Mouse (Mus musculus) stomach, embryonic 15.5 days (tissue): Measurements from ENCODE around the gene Hs3st3b1. TPM values are rescaled to one million over a fixed set of nuclear protein-coding genes. Genes with fewer than 3 reads are reported as not detected.
A peak's percentile ranks its signal among the peaks of the same experiment; 100 is the strongest.

Source experiments
- ATAC-seq: fragments of 200-750 bp; cut with Nextera tagmentation; 2 replicates; pipeline ENCODE4 v1.8.0; 2017; ENCODE audit warnings: low read depth, moderate number of reproducible peaks, moderate TSS enrichment; ENCODE audit not compliant: insufficient read depth, low FRiP score
- H3K27ac ChIP-seq: fragments of 300-500 bp; sonication (generic); 2 replicates; pipeline ENCODE4 v1.5.1; 2015; ENCODE audit warnings: mild to moderate bottlenecking, inconsistent platforms
- H3K27me3 ChIP-seq: fragments of 300-500 bp; sonication (generic); replicated peaks from 2 replicates; pipeline ENCODE4 v1.6.1; 2015; ENCODE audit warnings: inconsistent platforms
- H3K36me3 ChIP-seq: fragments of 300-500 bp; sonication (generic); 2 replicates; pipeline ENCODE4 v1.6.1; 2015; ENCODE audit warnings: inconsistent platforms
- H3K4me1 ChIP-seq: fragments of 300-500 bp; sonication (generic); 2 replicates; pipeline ENCODE4 v1.6.1; 2015; ENCODE audit warnings: inconsistent platforms
- H3K4me2 ChIP-seq: fragments of 300-500 bp; sonication (generic); 2 replicates; pipeline ENCODE4 v1.6.1; 2015; ENCODE audit warnings: mild to moderate bottlenecking, inconsistent platforms
- H3K4me3 ChIP-seq: fragments of 300-500 bp; sonication (generic); replicated peaks from 2 replicates; pipeline ENCODE4 v1.5.1; 2015; ENCODE audit warnings: inconsistent platforms
- H3K9ac ChIP-seq: fragments of 300-500 bp; sonication (generic); 2 replicates; pipeline ENCODE4 v1.6.1; 2015; ENCODE audit warnings: inconsistent platforms
- H3K9me3 ChIP-seq: fragments of 300-500 bp; sonication (generic); 2 replicates; pipeline ENCODE4 v1.6.1; 2016; ENCODE audit warnings: inconsistent platforms
- WGBS: fragments of 180-500 bp; shearing (Covaris S2); methylation state at CpG from one replicate; pipeline ENCODE4 v1.1.7; 2015; 5-methylcytosine and 5-hydroxymethylcytosine counted together
- polyA plus RNA-seq: library from polyadenylated mRNA; unstranded; fragments of >200 nt; fragmentation: Nextera tagmentation; extraction: Ambion mirVana; gene quantifications from 2 replicates; pipeline ENCODE4 v1.2.1, GENCODE M21; 2015

Hs3st3b1 gene
- polyA plus RNA-seq, 1 experiment from 2014 or later = 7.9 TPM

- peak overlapping the region; percentile 5; the same call in 1 of the 2 replicates for H3K27ac ChIP-seq
- peak overlapping the region; percentile 57 for H3K4me3 ChIP-seq
- ATAC-seq = no peak
- peaks cover 35% of the 10 kb centered on the region for H3K27me3 ChIP-seq
- no peaks in the 10 kb centered on the region for H3K9me3 ChIP-seq
- H3K4me2 ChIP-seq = peak overlapping the region; percentile 77
- H3K4me1 ChIP-seq = peaks cover 36% of the 10 kb centered on the region
- peak overlapping the region; percentile 40 for H3K9ac ChIP-seq
- WGBS = under 1% methylated on average over 79 of the region's 80 CpGs
- no peaks in the 10 kb centered on the region for H3K36me3 ChIP-seq
Measured at GRCm38 (mm10) chr11:63921044-63921951, 792 bp downstream of the Hs3st3b1 start.

- Histone ChIP-seq H3K4me1 (peaks cover 36% of the 10 kb centered on the region), H3K9ac (peak overlapping the region; percentile 40; the same call in 1 of the 2 replicates), H3K27me3 (peaks cover 34% of the 10 kb centered on the region), H3K36me3 (no peaks in the 10 kb centered on the region), H3K27ac (peak overlapping the region; percentile 5; the same call in 1 of the 2 replicates), H3K9me3 (no peaks in the 10 kb centered on the region), H3K4me2 (peak overlapping the region; percentile 77), H3K4me3 (peak overlapping the region; percentile 57)
- ATAC-seq = peak; percentile 51; the same call in 1 of the 2 replicates
- under 1% methylated on average over 33 of the region's 33 CpGs for WGBS
Measured at GRCm38 (mm10) chr11:63920531-63920930, 1.6 kb downstream of the Hs3st3b1 start.

GRCm38 (mm10) chr11:63919211-63920098, 2.6 kb downstream of the Hs3st3b1 start:
- H3K27me3 ChIP-seq = peaks cover 24% of the 10 kb centered on the region
- ATAC-seq = no peak
- H3K27ac ChIP-seq = peak overlapping the region; percentile 42
- no peaks in the 10 kb centered on the region for H3K9me3 ChIP-seq
- H3K4me2 ChIP-seq = peak overlapping the region; percentile 77
- peaks cover 34% of the 10 kb centered on the region for H3K4me1 ChIP-seq
- 0 out of 2 replicates have a peak overlapping the region, but pooled peaks have one; percentile 40 for H3K9ac ChIP-seq
- H3K4me3 ChIP-seq = peak overlapping the region; percentile 57
- no peaks in the 10 kb centered on the region for H3K36me3 ChIP-seq
- WGBS = 6% methylated on average over 52 of the region's 52 CpGs

DNA sequence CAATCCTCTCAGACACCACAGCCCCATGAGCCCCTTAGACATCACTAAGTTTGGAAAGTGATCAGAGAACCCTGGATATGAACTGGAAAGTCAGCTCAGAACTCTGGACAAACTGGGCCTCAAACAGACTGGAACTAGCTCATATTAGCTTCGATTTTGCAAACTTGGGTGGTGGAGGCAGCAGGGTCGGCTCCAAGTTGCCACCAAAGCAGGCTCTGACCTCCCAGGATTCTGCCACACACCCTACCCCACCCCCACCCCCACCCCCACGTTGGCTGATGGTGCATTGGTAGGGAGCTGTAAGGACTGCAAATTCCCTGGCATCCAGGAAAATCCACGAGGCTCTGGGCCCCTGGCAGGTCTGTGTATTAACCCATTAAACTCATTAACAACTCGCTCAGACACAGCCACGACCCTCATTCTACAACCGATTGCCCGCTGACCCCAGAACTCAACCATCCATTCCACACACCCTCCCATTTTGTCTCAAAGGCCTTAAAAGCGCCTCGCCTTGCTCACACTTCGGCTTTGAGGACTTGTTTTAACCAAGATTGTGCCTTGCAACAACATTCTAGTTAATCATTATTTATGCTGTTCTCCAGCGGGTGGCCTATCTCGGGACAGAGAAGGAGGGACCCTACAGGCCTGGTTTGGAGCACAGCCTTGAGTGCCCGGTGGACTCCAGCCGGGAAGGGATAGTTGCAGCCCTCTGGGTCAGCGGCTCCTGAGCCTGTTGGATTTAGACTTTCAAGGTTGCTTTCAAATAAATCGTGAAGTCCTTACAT, 3.6 kb downstream of the Hs3st3b1 start:
- 29% methylated on average over 17 of the region's 17 CpGs for WGBS
- peak overlapping the region; percentile 42 for H3K27ac ChIP-seq
- peak overlapping the region; percentile 77 for H3K4me2 ChIP-seq
- no peak for ATAC-seq
- H3K9ac ChIP-seq = no peak overlapping the region
- peaks cover 40% of the 10 kb centered on the region for H3K4me1 ChIP-seq
- no peaks in the 10 kb centered on the region for H3K9me3 ChIP-seq
- H3K4me3 ChIP-seq = peak overlapping the region; percentile 57
- peaks cover 22% of the 10 kb centered on the region for H3K27me3 ChIP-seq
- no peaks in the 10 kb centered on the region for H3K36me3 ChIP-seq

DNA sequence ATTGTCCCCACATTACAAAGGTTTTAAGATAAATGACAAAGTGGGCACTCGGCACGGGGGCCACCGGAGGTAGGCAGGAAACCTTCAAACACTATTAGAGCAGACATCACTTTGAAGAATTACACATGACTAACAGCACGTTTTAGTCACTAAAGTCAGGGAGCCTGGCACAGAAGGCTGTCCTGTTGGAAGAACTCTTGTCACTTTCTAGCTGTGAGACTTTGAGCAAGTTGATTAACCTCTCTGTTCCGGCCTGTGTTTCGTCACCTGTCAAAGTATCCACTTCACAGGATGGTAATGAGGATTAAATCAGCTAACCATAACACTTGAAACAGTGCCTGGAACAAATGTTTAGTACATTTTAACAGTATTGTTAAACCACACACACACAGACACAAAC, 4.5 kb downstream of the Hs3st3b1 start:
- 36% methylated on average over 6 of the region's 6 CpGs for WGBS
- Histone ChIP-seq H3K9ac (no peak overlapping the region), H3K27me3 (peaks cover 19% of the 10 kb centered on the region), H3K36me3 (no peaks in the 10 kb centered on the region), H3K4me1 (peaks cover 36% of the 10 kb centered on the region), H3K4me3 (no peak overlapping the region), H3K27ac (no peak overlapping the region), H3K4me2 (0 out of 2 replicates have a peak overlapping the region, but pooled peaks have one; percentile 19), H3K9me3 (no peaks in the 10 kb centered on the region)
- ATAC-seq = no peak

GRCm38 (mm10) chr11:63914388-63914787, 7.7 kb downstream of the Hs3st3b1 start:
- Histone ChIP-seq H3K27ac (0 out of 2 replicates have a peak overlapping the region, but pooled peaks have one; percentile 18), H3K27me3 (peaks cover 8% of the 10 kb centered on the region; the same call in 1 of the 2 replicates), H3K9me3 (no peaks in the 10 kb centered on the region), H3K4me2 (peak overlapping the region; percentile 85), H3K4me1 (peaks cover 25% of the 10 kb centered on the region), H3K4me3 (peak overlapping the region; percentile 41), H3K9ac (no peak overlapping the region), H3K36me3 (no peaks in the 10 kb centered on the region)
- peak; percentile 88 for ATAC-seq
- WGBS = 4% methylated on average over 20 of the region's 20 CpGs

- Histone ChIP-seq H3K4me2 (peak overlapping the region; percentile 85), H3K36me3 (no peaks in the 10 kb centered on the region), H3K4me3 (peak overlapping the region; percentile 41), H3K9ac (no peak overlapping the region), H3K27ac (0 out of 2 replicates have a peak overlapping the region, but pooled peaks have one; percentile 18), H3K4me1 (peaks cover 21% of the 10 kb centered on the region), H3K27me3 (peaks cover 8% of the 10 kb centered on the region; the same call in 1 of the 2 replicates), H3K9me3 (no peaks in the 10 kb centered on the region)
- no peak; the same call in 1 of the 2 replicates for ATAC-seq
- 23% methylated on average over 4 of the region's 4 CpGs for WGBS
Measured at GRCm38 (mm10) chr11:63913936-63914335, 8.2 kb downstream of the Hs3st3b1 start.

DNA sequence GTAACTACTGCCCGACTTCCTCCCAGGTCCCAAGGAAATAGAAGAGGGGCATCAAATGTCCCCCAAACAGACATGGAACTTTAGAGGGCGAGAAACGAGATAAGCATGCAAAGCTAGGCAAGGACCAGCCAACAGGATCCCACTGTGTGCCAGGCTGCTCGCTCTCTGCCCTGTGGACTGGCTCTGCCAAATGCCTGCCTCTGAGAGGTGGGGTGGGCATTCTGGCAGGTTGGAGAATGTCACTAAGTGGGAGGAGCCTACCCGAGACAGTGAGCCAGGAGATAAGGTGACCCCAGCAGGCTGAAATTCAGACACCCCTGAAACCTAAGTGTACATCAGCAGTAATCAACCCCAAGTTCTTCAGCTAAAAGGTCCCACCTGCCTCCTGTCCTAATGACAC, 11.1 kb downstream of the Hs3st3b1 start:
- H3K36me3 ChIP-seq = no peaks in the 10 kb centered on the region
- H3K9me3 ChIP-seq = no peaks in the 10 kb centered on the region
- H3K4me1 ChIP-seq = peaks cover 17% of the 10 kb centered on the region
- no peaks in the 10 kb centered on the region for H3K27me3 ChIP-seq
- H3K9ac ChIP-seq = no peak overlapping the region
- H3K27ac ChIP-seq = no peak overlapping the region
- no peak for ATAC-seq
- 57% methylated on average over 5 of the region's 5 CpGs for WGBS
- H3K4me3 ChIP-seq = no peak overlapping the region
- H3K4me2 ChIP-seq = no peak overlapping the region

DNA sequence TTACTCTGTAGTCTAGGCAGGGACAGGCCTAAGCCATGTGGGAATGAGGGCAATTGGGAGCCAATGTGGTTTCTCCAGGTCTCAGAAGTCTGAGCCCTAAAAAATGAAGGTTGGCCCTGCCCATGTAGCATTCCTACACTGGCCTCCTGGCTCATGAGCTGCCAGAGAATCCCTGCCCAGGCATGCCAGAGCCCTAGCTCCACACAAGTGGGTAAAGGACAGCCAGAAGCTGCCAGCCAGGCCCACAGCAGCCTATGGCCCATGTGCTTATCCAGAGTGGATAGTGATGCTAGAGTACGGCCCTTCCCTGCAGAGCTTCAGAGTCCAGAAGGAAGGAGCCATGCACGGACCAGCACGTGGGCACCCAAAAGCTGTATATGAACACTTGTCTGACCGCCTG, 12.1 kb downstream of the Hs3st3b1 start:
- Histone ChIP-seq H3K27me3 (no peaks in the 10 kb centered on the region), H3K4me1 (peaks cover 25% of the 10 kb centered on the region), H3K4me3 (no peak overlapping the region), H3K27ac (no peak overlapping the region), H3K36me3 (no peaks in the 10 kb centered on the region), H3K9me3 (no peaks in the 10 kb centered on the region), H3K9ac (no peak overlapping the region), H3K4me2 (no peak overlapping the region)
- 90% methylated on average over 4 of the region's 4 CpGs for WGBS
- no peak for ATAC-seq

DNA sequence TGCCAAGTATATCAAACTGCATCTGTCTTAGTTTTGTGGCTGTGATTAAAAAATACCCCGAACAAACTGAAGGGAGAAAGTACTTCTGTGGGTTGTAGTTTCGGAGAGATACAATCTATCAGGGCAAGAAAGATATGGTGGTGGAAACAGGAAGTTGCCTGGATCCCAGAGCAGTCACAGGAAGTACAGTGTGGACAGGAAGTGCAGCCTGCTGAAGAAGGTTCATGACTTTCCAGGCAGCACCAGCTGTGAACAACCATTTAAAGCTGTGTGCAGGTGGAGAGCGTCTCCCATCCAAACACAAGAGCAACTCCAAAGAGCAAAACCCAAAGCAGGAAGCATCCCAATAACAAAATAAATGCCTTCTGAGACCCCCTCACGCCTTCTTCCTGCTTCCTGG, 13.6 kb downstream of the Hs3st3b1 start:
- H3K4me1 ChIP-seq = peaks cover 16% of the 10 kb centered on the region; the same call in 1 of the 2 replicates
- H3K27me3 ChIP-seq = no peaks in the 10 kb centered on the region
- WGBS = 72% methylated on average over 4 of the region's 4 CpGs
- H3K9ac ChIP-seq = no peak overlapping the region
- no peak overlapping the region for H3K4me3 ChIP-seq
- no peak overlapping the region for H3K27ac ChIP-seq
- no peak overlapping the region for H3K4me2 ChIP-seq
- no peaks in the 10 kb centered on the region for H3K9me3 ChIP-seq
- no peak for ATAC-seq
- H3K36me3 ChIP-seq = no peaks in the 10 kb centered on the region
